12 mouse cellular contexts compared by ENCODE assay signal in genomic region chr10:9602845-9603244, GRCm38 (mm10).
A peak's percentile ranks its signal among the peaks of the same experiment; 100 is the strongest.
DNase-seq lines count a peak whose midpoint lies in the region; ATAC-seq and TF ChIP-seq lines count a peak whose summit lies in the region.
"Had no signal": no experiment of that assay in that cellular context is flagged by ENCODE, and none has a peak within 500 bp of the region (broad histone marks: within the 10 kb centered on the region; RNA-seq: fewer than 3 reads in every experiment).

No protein-coding gene starts in this region.

- no peak for ATAC-seq in liver, embryonic 11.5 days (replicated peaks; ENCODE audit: low FRiP score)
- ATAC-seq in erythroid progenitor cell, adult 5-6 weeks (replicated peaks; ENCODE audit: low FRiP score, poor library complexity, severe bottlenecking), result no peak
- ATAC-seq: forebrain, embryonic 16.5 days; liver, embryonic 12.5 days had no signal

- no peak overlapping the region for H3K27ac ChIP-seq in liver, adult 2 months (replicated peaks; ENCODE audit: insufficient read depth, low read depth, low read length)
- H3K27ac ChIP-seq in liver, embryonic 11.5 days (ENCODE audit: low read depth, low read length), result no peak overlapping the region
- H3K27ac ChIP-seq: liver, embryonic 12.5 days had no signal

- no peaks in the 10 kb centered on the region for H3K36me3 ChIP-seq in liver, adult 2 months (ENCODE audit: control insufficient read depth, insufficient read depth, low read length)
- no peaks in the 10 kb centered on the region for H3K36me3 ChIP-seq in liver, embryonic 11.5 days (ENCODE audit: control insufficient read depth, insufficient read depth, low read length)
- H3K36me3 ChIP-seq: G1E; liver, embryonic 12.5 days had no signal

- DNase-seq in liver, adult 2 months (ENCODE audit: extremely low read depth, low read depth, low spot score), result peak; percentile 5
- no peak for DNase-seq in liver, embryonic 11.5 days (ENCODE audit: low spot score)
- DNase-seq in gastrocnemius, postnatal 10 days, result peak; percentile 49
- DNase-seq in lung, adult 18-20 months, result peak; percentile 35 to 54
- DNase-seq in skeletal muscle tissue, adult 2 months (ENCODE audit: low read depth, low spot score), result peak; percentile 59
- no peak for DNase-seq in kidney, postnatal 25 days
- DNase-seq: embryo, embryonic 11 days; thymus, adult 2 months had no signal

- no peaks in the 10 kb centered on the region for H3K27me3 ChIP-seq in liver, adult 2 months (ENCODE audit: control insufficient read depth, insufficient read depth, low read length)
- no peaks in the 10 kb centered on the region for H3K27me3 ChIP-seq in liver, embryonic 11.5 days (replicated peaks; ENCODE audit: control insufficient read depth, insufficient read depth, low read length)
- H3K27me3 ChIP-seq: liver, embryonic 12.5 days had no signal

- H3K9ac ChIP-seq in liver, adult 2 months (ENCODE audit: low read depth, low read length), result no peak overlapping the region
- H3K9ac ChIP-seq in liver, embryonic 11.5 days (ENCODE audit: low read depth, low read length), result no peak overlapping the region
- H3K9ac ChIP-seq: liver, embryonic 12.5 days had no signal

- TF ChIP-seq POLR2A in liver, adult 2 months (IDR thresholded peaks at IDR 0.05; ENCODE audit: extremely low read depth, insufficient read depth, low read length), result no peak

- no peaks in the 10 kb centered on the region for H3K4me1 ChIP-seq in liver, adult 2 months (ENCODE audit: control insufficient read depth, insufficient read depth, low read length)
- no peaks in the 10 kb centered on the region for H3K4me1 ChIP-seq in liver, embryonic 11.5 days (replicated peaks; ENCODE audit: control insufficient read depth, insufficient read depth, low read length)
- H3K4me1 ChIP-seq: liver, embryonic 12.5 days had no signal

- TF ChIP-seq CTCF in liver, adult 2 months (IDR thresholded peaks at IDR 0.05; ENCODE audit: low read depth, low read length), result no peak

- no peaks in the 10 kb centered on the region for H3K79me2 ChIP-seq in liver, adult 2 months (ENCODE audit: control insufficient read depth, insufficient read depth, low read length)

- no peak overlapping the region for H3K4me2 ChIP-seq in liver, embryonic 11.5 days
- H3K4me2 ChIP-seq: liver, embryonic 12.5 days had no signal

- no peaks in the 10 kb centered on the region for H3K9me3 ChIP-seq in liver, embryonic 11.5 days (ENCODE audit: control insufficient read depth, low read length)
- H3K9me3 ChIP-seq: G1E; liver, embryonic 12.5 days had no signal

- WGBS in liver, adult 2 months, result 77% methylated on average over 5 of the region's 5 CpGs
- WGBS in liver, embryonic 11.5 days, result 71% methylated on average over 5 of the region's 5 CpGs

- H3K4me3 ChIP-seq in liver, adult 2 months (ENCODE audit: insufficient read depth, low read depth, low read length), result no peak overlapping the region
- no peak overlapping the region for H3K4me3 ChIP-seq in liver, embryonic 11.5 days (ENCODE audit: low read depth, low read length)
- H3K4me3 ChIP-seq: liver, embryonic 12.5 days had no signal

Comparison
In these comparisons a context has a peak if more than half of its experiments do, and no peak if none do; other contexts are left out.
1. DNase-seq: peak in liver, adult 2 months (single experiment), gastrocnemius, postnatal 10 days (single experiment), lung, adult 18-20 months (2 of 2) and skeletal muscle tissue, adult 2 months (single experiment); none in liver, embryonic 11.5 days (single experiment) and kidney, postnatal 25 days (0 of 2).